In the genomic region with DNA sequence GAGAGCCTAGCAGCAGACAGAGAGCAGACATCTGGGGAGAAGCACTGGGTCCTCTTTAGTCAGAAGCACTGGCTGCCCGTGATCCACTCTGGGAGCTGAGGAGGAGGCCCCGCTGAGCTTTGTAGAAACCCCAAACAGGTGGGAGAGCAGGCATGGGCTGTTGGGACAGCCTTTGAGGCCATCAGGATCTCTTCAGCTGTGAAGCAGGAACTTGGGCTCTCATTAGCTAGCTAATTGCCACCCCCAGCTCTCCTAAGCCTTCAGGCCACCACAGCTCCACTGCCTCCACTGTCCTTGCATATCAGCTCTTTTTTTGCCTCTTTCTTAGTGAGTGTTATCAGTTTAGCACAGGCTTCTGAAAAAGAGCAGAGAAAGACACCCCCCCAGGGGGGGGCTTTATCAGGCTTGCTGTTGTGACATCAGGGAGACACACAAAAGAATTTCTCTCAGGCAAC, we compare ENCODE assay signal across 12 mouse cellular contexts. TPM values are rescaled to one million over a fixed set of nuclear protein-coding genes. Genes with fewer than 3 reads are reported as not detected.
A peak's percentile ranks its signal among the peaks of the same experiment; 100 is the strongest.
DNase-seq lines count a peak whose midpoint lies in the region; ATAC-seq and TF ChIP-seq lines count a peak whose summit lies in the region.
"Had no signal": no experiment of that assay in that cellular context is flagged by ENCODE, and none has a peak within 500 bp of the region (broad histone marks: within the 10 kb centered on the region; RNA-seq: fewer than 3 reads in every experiment).

No protein-coding gene starts in this region.

- no peak overlapping the region for H3K4me3 ChIP-seq in hindbrain, embryonic 10.5 days
- H3K4me3 ChIP-seq in hindbrain, embryonic 16.5 days (ENCODE audit: low read length), result no peak overlapping the region
- H3K4me3 ChIP-seq in MEL (ENCODE audit: control insufficient read depth in 1 of 2, insufficient read depth in 1 of 2, low read depth in 2 of 2, low read length in 2 of 2), result peak overlapping the region; percentile 18 to 28
- H3K4me3 ChIP-seq in embryonic facial prominence, embryonic 10.5 days, result no peak overlapping the region
- peak overlapping the region; percentile 46 for H3K4me3 ChIP-seq in liver, embryonic 13.5 days (replicated peaks)

- H3K9ac ChIP-seq in hindbrain, embryonic 16.5 days (ENCODE audit: low read depth, low read length), result no peak overlapping the region
- H3K9ac ChIP-seq in MEL (ENCODE audit: control insufficient read depth, low read depth, low read length, poor library complexity, severe bottlenecking), result peak overlapping the region; percentile 69
- H3K9ac ChIP-seq in liver, embryonic 13.5 days, result peak overlapping the region; percentile 78

- H3K27me3 ChIP-seq in hindbrain, embryonic 10.5 days (ENCODE audit: insufficient read depth, poor library complexity, severe bottlenecking), result no peaks in the 10 kb centered on the region
- no peaks in the 10 kb centered on the region for H3K27me3 ChIP-seq in hindbrain, embryonic 16.5 days (replicated peaks; ENCODE audit: control insufficient read depth, insufficient read depth, low read length)
- H3K27me3 ChIP-seq in MEL (ENCODE audit: control insufficient read depth in 1 of 2, insufficient read depth in 2 of 2, low read length in 2 of 2), result no peaks in the 10 kb centered on the region
- H3K27me3 ChIP-seq in embryonic facial prominence, embryonic 10.5 days (replicated peaks; ENCODE audit: low read depth, poor library complexity, severe bottlenecking), result no peaks in the 10 kb centered on the region
- H3K27me3 ChIP-seq in liver, embryonic 13.5 days, result no peaks in the 10 kb centered on the region

- no peak for TF ChIP-seq CTCF in MEL (IDR thresholded peaks at IDR 0.05 in 2 of 3, conservative IDR thresholded peaks at IDR 0.05 in 1 of 3; ENCODE audit: control insufficient read depth in 1 of 3, insufficient read depth in 1 of 3, low read depth in 2 of 3, low read length in 3 of 3, poor library complexity in 1 of 3, severe bottlenecking in 1 of 3)

- peak in 1 of 2 experiments; percentile 38; a peak in 1 of 4 replicates for TF ChIP-seq POLR2A in MEL (IDR thresholded peaks at IDR 0.05; ENCODE audit: control insufficient read depth in 1 of 2, insufficient read depth in 1 of 2, low read depth in 1 of 2, low read length in 2 of 2, poor library complexity in 1 of 2)

- WGBS in hindbrain, embryonic 10.5 days, result 57% methylated on average over 2 of the region's 2 CpGs
- WGBS in hindbrain, embryonic 16.5 days, result 73% methylated on average over 2 of the region's 2 CpGs
- WGBS in embryonic facial prominence, embryonic 10.5 days, result 63% methylated on average over 2 of the region's 2 CpGs
- WGBS in liver, embryonic 13.5 days (ENCODE audit: insufficient replicate concordance), result 20% methylated on average over 2 of the region's 2 CpGs

- H3K27ac ChIP-seq in hindbrain, embryonic 10.5 days, result peak overlapping the region; percentile 68
- no peak overlapping the region for H3K27ac ChIP-seq in hindbrain, embryonic 16.5 days (ENCODE audit: low read depth, low read length)
- peak overlapping the region; percentile 98 for H3K27ac ChIP-seq in MEL (ENCODE audit: control insufficient read depth, low read depth, low read length)
- H3K27ac ChIP-seq in embryonic facial prominence, embryonic 10.5 days (replicated peaks), result peak overlapping the region; percentile 35; the same call in 1 of the 2 replicates
- peak overlapping the region; percentile 98 for H3K27ac ChIP-seq in liver, embryonic 13.5 days

- peak; percentile 99 for TF ChIP-seq EP300 in MEL (IDR thresholded peaks at IDR 0.05; ENCODE audit: low read depth in 1 of 2, low read length in 2 of 2)

- H3K9me3 ChIP-seq in hindbrain, embryonic 10.5 days, result no peaks in the 10 kb centered on the region
- no peaks in the 10 kb centered on the region for H3K9me3 ChIP-seq in hindbrain, embryonic 16.5 days (ENCODE audit: control insufficient read depth, low read length)
- no peaks in the 10 kb centered on the region for H3K9me3 ChIP-seq in MEL (replicated peaks; ENCODE audit: insufficient read depth, low read length)
- no peaks in the 10 kb centered on the region for H3K9me3 ChIP-seq in embryonic facial prominence, embryonic 10.5 days
- H3K9me3 ChIP-seq in liver, embryonic 13.5 days (replicated peaks), result no peaks in the 10 kb centered on the region

- no peak for ATAC-seq in hindbrain, embryonic 16.5 days
- ATAC-seq in liver, embryonic 13.5 days (ENCODE audit: low read depth), result peak; percentile 93
- ATAC-seq: lung, postnatal 0 days had no signal

- 0 out of 2 replicates have a peak, but pooled peaks cover 5% of the 10 kb centered on the region for H3K4me1 ChIP-seq in hindbrain, embryonic 10.5 days (replicated peaks)
- H3K4me1 ChIP-seq in hindbrain, embryonic 16.5 days (ENCODE audit: control insufficient read depth, insufficient read depth, low read depth, low read length), result no peaks in the 10 kb centered on the region
- H3K4me1 ChIP-seq in MEL (ENCODE audit: control insufficient read depth in 1 of 2, insufficient read depth in 2 of 2, low read length in 2 of 2), result peaks cover 19 to 32% of the 10 kb centered on the region in 2 experiments
- peaks cover 3% of the 10 kb centered on the region; the same call in 1 of the 2 replicates for H3K4me1 ChIP-seq in embryonic facial prominence, embryonic 10.5 days
- H3K4me1 ChIP-seq in liver, embryonic 13.5 days (replicated peaks), result peaks cover 77% of the 10 kb centered on the region

- TF ChIP-seq RAD21 in MEL (IDR thresholded peaks at IDR 0.05; ENCODE audit: low read depth, low read length), result no peak

- H3K4me2 ChIP-seq in hindbrain, embryonic 16.5 days (ENCODE audit: low read length), result no peak overlapping the region
- H3K4me2 ChIP-seq in liver, embryonic 13.5 days, result peak overlapping the region; percentile 72

- no peak for DNase-seq in hindbrain, embryonic 10.5 days (ENCODE audit: low spot score)
- DNase-seq in MEL (ENCODE audit: low read depth, low spot score), result peak; percentile 95
- DNase-seq in embryonic facial prominence, embryonic 10.5 days (ENCODE audit: low spot score), result no peak
- DNase-seq in liver, embryonic 13.5 days, result peak; percentile 86
- DNase-seq in layer of hippocampus, adult 11-12 months (ENCODE audit: low spot score), result no peak
- no peak for DNase-seq in thymus, postnatal 0 days (ENCODE audit: low spot score)
- DNase-seq in layer of hippocampus, adult 8-10 months (ENCODE audit: low spot score in 2 of 2), result no peak
- DNase-seq: kidney, postnatal 10 days had no signal

- H3K36me3 ChIP-seq in hindbrain, embryonic 10.5 days, result no peaks in the 10 kb centered on the region
- no peaks in the 10 kb centered on the region for H3K36me3 ChIP-seq in hindbrain, embryonic 16.5 days (ENCODE audit: control insufficient read depth, insufficient read depth, low read length)
- peaks cover 0 to 39% of the 10 kb centered on the region in 2 experiments; a peak in 2 of 4 replicates for H3K36me3 ChIP-seq in MEL (ENCODE audit: control insufficient read depth in 1 of 2, insufficient read depth in 2 of 2, low read length in 2 of 2)
- no peaks in the 10 kb centered on the region for H3K36me3 ChIP-seq in embryonic facial prominence, embryonic 10.5 days (replicated peaks)
- H3K36me3 ChIP-seq in liver, embryonic 13.5 days, result no peaks in the 10 kb centered on the region

- peaks cover 10% of the 10 kb centered on the region for H3K79me2 ChIP-seq in MEL (ENCODE audit: control insufficient read depth, insufficient read depth, low read length, poor library complexity)

RNA-seq across cellular contexts. Expression of gene Hnrnpf, which starts 11.5 kb away (rescaled TPM):
- 559 and 788 TPM in 2 replicates for polyA plus RNA-seq in hindbrain, embryonic 10.5 days (2016; fragmentation: Nextera tagmentation; extraction: Ambion mirVana)
- 250 and 271 TPM in 2 replicates for polyA plus RNA-seq in hindbrain, embryonic 16.5 days (2015; fragmentation: Nextera tagmentation; extraction: Ambion mirVana)
- total RNA-seq in MEL (2012; rRNA removed), result 868 and 882 TPM in 2 replicates
- 1,000 to 10,000 TPM in 1 of 2 experiments, 100 to 1,000 TPM in 1; 722 to 2,287 TPM for polyA plus RNA-seq in MEL (2012; ENCODE audit: insufficient read depth in 1 of 2, insufficient read length in 2 of 2, low read depth in 1 of 2, low replicate concordance in 2 of 2, missing spikeins in 1 of 2)
- 874 and 878 TPM in 2 replicates for polyA plus RNA-seq in embryonic facial prominence, embryonic 10.5 days (2016; fragmentation: Nextera tagmentation; extraction: Ambion mirVana)
- polyA plus RNA-seq in liver, embryonic 13.5 days (2015; fragmentation: Nextera tagmentation; extraction: Ambion mirVana), result 594 and 691 TPM in 2 replicates
- polyA plus RNA-seq in thymus, postnatal 0 days (2015; fragmentation: Nextera tagmentation; extraction: Ambion mirVana), result 1,040 and 1,096 TPM in 2 replicates
- 100 to 1,000 TPM; 119 to 160 (median 148) TPM for total RNA-seq in layer of hippocampus, adult 8-10 months (2022)

RNA-seq across cellular contexts. Expression of gene Zfp239, which starts 26.8 kb away (rescaled TPM):
- polyA plus RNA-seq in hindbrain, embryonic 10.5 days (2016; fragmentation: Nextera tagmentation; extraction: Ambion mirVana), result 9.9 and 12.9 TPM in 2 replicates
- 17.2 and 18.3 TPM in 2 replicates for polyA plus RNA-seq in hindbrain, embryonic 16.5 days (2015; fragmentation: Nextera tagmentation; extraction: Ambion mirVana)
- 17.9 and 20.4 TPM in 2 replicates for total RNA-seq in MEL (2012; rRNA removed)
- polyA plus RNA-seq in MEL (2012; ENCODE audit: insufficient read depth in 1 of 2, insufficient read length in 2 of 2, low read depth in 1 of 2, low replicate concordance in 2 of 2, missing spikeins in 1 of 2), result 10 to 100 TPM in 1 of 2 experiments, not detected in 1; 18.6 TPM
- polyA plus RNA-seq in embryonic facial prominence, embryonic 10.5 days (2016; fragmentation: Nextera tagmentation; extraction: Ambion mirVana), result 13.1 and 13.6 TPM in 2 replicates
- polyA plus RNA-seq in liver, embryonic 13.5 days (2015; fragmentation: Nextera tagmentation; extraction: Ambion mirVana), result 3.0 and 4.1 TPM in 2 replicates
- 6.3 and 7.0 TPM in 2 replicates for polyA plus RNA-seq in thymus, postnatal 0 days (2015; fragmentation: Nextera tagmentation; extraction: Ambion mirVana)
- total RNA-seq in layer of hippocampus, adult 8-10 months (2022), result 10 to 100 TPM; 32.3 to 45.5 (median 38.4) TPM

RNA-seq across cellular contexts. Expression of gene Zfp637, which starts 47.7 kb away (rescaled TPM):
- 90.8 and 118 TPM in 2 replicates for polyA plus RNA-seq in hindbrain, embryonic 10.5 days (2016; fragmentation: Nextera tagmentation; extraction: Ambion mirVana)
- polyA plus RNA-seq in hindbrain, embryonic 16.5 days (2015; fragmentation: Nextera tagmentation; extraction: Ambion mirVana), result 130 and 137 TPM in 2 replicates
- total RNA-seq in MEL (2012; rRNA removed), result 41.5 and 52.4 TPM in 2 replicates
- polyA plus RNA-seq in MEL (2012; ENCODE audit: insufficient read depth in 1 of 2, insufficient read length in 2 of 2, low read depth in 1 of 2, low replicate concordance in 2 of 2, missing spikeins in 1 of 2), result 10 to 100 TPM in 1 of 2 experiments, not detected in 1; 53.8 TPM
- polyA plus RNA-seq in embryonic facial prominence, embryonic 10.5 days (2016; fragmentation: Nextera tagmentation; extraction: Ambion mirVana), result 115 and 127 TPM in 2 replicates
- 38.8 and 39.8 TPM in 2 replicates for polyA plus RNA-seq in liver, embryonic 13.5 days (2015; fragmentation: Nextera tagmentation; extraction: Ambion mirVana)
- 74.3 and 80.9 TPM in 2 replicates for polyA plus RNA-seq in thymus, postnatal 0 days (2015; fragmentation: Nextera tagmentation; extraction: Ambion mirVana)
- total RNA-seq in layer of hippocampus, adult 8-10 months (2022), result 10 to 100 TPM; 48.0 to 51.4 (median 50.4) TPM

RNA-seq across cellular contexts. Expression of gene Fxyd4, which starts 48.8 kb away (rescaled TPM):
- polyA plus RNA-seq in hindbrain, embryonic 10.5 days (2016; fragmentation: Nextera tagmentation; extraction: Ambion mirVana), result 2.1 and 2.6 TPM in 2 replicates
- polyA plus RNA-seq in hindbrain, embryonic 16.5 days (2015; fragmentation: Nextera tagmentation; extraction: Ambion mirVana), result 1.7 and 2.5 TPM in 2 replicates
- not detected in 2 replicates for total RNA-seq in MEL (2012; rRNA removed)
- polyA plus RNA-seq in MEL (2012; ENCODE audit: insufficient read depth in 1 of 2, insufficient read length in 2 of 2, low read depth in 1 of 2, low replicate concordance in 2 of 2, missing spikeins in 1 of 2), result under 1 TPM in 1 of 2 experiments, not detected in 1; 0.22 TPM
- 2.5 and 3.8 TPM in 2 replicates for polyA plus RNA-seq in embryonic facial prominence, embryonic 10.5 days (2016; fragmentation: Nextera tagmentation; extraction: Ambion mirVana)
- 0.37 and 0.38 TPM in 2 replicates for polyA plus RNA-seq in liver, embryonic 13.5 days (2015; fragmentation: Nextera tagmentation; extraction: Ambion mirVana)
- polyA plus RNA-seq in thymus, postnatal 0 days (2015; fragmentation: Nextera tagmentation; extraction: Ambion mirVana), result 2.3 TPM in 2 replicates
- total RNA-seq in layer of hippocampus, adult 8-10 months (2022), result not detected
- total RNA-seq: heart, postnatal 25 days; left cerebral cortex, adult 8-10 months had no signal

Comparison
In these comparisons a context has a peak if more than half of its experiments do, and no peak if none do; other contexts are left out.
1. DNase-seq: peak in MEL (single experiment) and liver, embryonic 13.5 days (single experiment); none in hindbrain, embryonic 10.5 days (single experiment), embryonic facial prominence, embryonic 10.5 days (single experiment), layer of hippocampus, adult 11-12 months (single experiment), thymus, postnatal 0 days (single experiment) and layer of hippocampus, adult 8-10 months (0 of 2).
2. H3K4me3 ChIP-seq: peak in MEL (2 of 2) and liver, embryonic 13.5 days (single experiment); none in hindbrain, embryonic 10.5 days (single experiment), hindbrain, embryonic 16.5 days (single experiment) and embryonic facial prominence, embryonic 10.5 days (single experiment).